Mouse (Mus musculus) intestine, postnatal 0 days (tissue): Measurements from ENCODE around the gene Ppp2r2c. TPM values are rescaled to one million over a fixed set of nuclear protein-coding genes. Genes with fewer than 3 reads are reported as not detected.

Experiments used
- ATAC-seq: fragments of 200-750 bp; cut with Nextera tagmentation; 2 replicates; pipeline ENCODE4 v1.8.0; 2017; ENCODE audit warnings: mild to moderate bottlenecking, moderate TSS enrichment, moderate library complexity
- H3K27ac ChIP-seq: fragments of 300-500 bp; sonication (generic); 2 replicates; pipeline ENCODE4 v1.5.1; 2014; ENCODE audit warnings: mild to moderate bottlenecking, low read depth, low read length, moderate library complexity
- H3K27me3 ChIP-seq: fragments of 300-500 bp; sonication (generic); replicated peaks from 2 replicates; pipeline ENCODE4 v1.6.1; 2014; ENCODE audit warnings: low read length, mixed read lengths; ENCODE audit not compliant: control insufficient read depth, insufficient read depth
- H3K36me3 ChIP-seq: fragments of 300-500 bp; sonication (generic); 2 replicates; pipeline ENCODE4 v1.6.1; 2014; ENCODE audit warnings: mild to moderate bottlenecking, moderate library complexity; ENCODE audit not compliant: control insufficient read depth, insufficient read depth
- H3K4me1 ChIP-seq: fragments of 300-500 bp; sonication (generic); replicated peaks from 2 replicates; pipeline ENCODE4 v1.6.1; 2014; ENCODE audit warnings: antibody characterized with exemption, low read length, mixed read lengths; ENCODE audit not compliant: control insufficient read depth, insufficient read depth
- H3K4me2 ChIP-seq: fragments of 300-500 bp; sonication (generic); replicated peaks from 2 replicates; pipeline ENCODE4 v1.6.1; 2014; ENCODE audit warnings: low read depth, mild to moderate bottlenecking, moderate library complexity
- H3K4me3 ChIP-seq: fragments of 300-500 bp; sonication (generic); 2 replicates; pipeline ENCODE4 v1.5.1; 2014; ENCODE audit warnings: low read depth, low read length
- H3K9ac ChIP-seq: fragments of 300-500 bp; sonication (generic); 2 replicates; pipeline ENCODE4 v1.6.1; 2014; ENCODE audit warnings: mild to moderate bottlenecking, low read depth, low read length
- H3K9me3 ChIP-seq: fragments of 300-500 bp; sonication (generic); 2 replicates; pipeline ENCODE4 v1.6.1; 2016; ENCODE audit warnings: mixed run types; ENCODE audit not compliant: control insufficient read depth
- CTCF ChIP-seq: sonication (generic); IDR thresholded peaks from 2 replicates; pipeline ENCODE4 v1.5.1; 2016; ENCODE audit warnings: low read depth, mild to moderate bottlenecking, control low read depth, antibody characterized with exemption, moderate library complexity
- WGBS: fragments of 180-500 bp; shearing (Covaris S2); extraction: QIAGEN DNeasy Blood & Tissue Kit; methylation state at CpG from one replicate; pipeline ENCODE4 v1.1.7; 2014; 5-methylcytosine and 5-hydroxymethylcytosine counted together
- polyA plus RNA-seq: library from polyadenylated mRNA; unstranded; fragments of >200 nt; fragmentation: Nextera tagmentation; extraction: Ambion mirVana; gene quantifications from 2 replicates; pipeline ENCODE4 v1.2.1, GENCODE M21; 2015

The Ppp2r2c gene
- polyA plus RNA-seq, 1 experiment from 2014 or later: 0.95 TPM

- Histone ChIP-seq H3K36me3 (no peaks in the 10 kb centered on the region), H3K27ac (no peak overlapping the region), H3K9ac (no peak overlapping the region), H3K27me3 (no peaks in the 10 kb centered on the region), H3K4me2 (no peak overlapping the region), H3K9me3 (no peaks in the 10 kb centered on the region), H3K4me3 (no peak overlapping the region), H3K4me1 (no peaks in the 10 kb centered on the region)
- 74% methylated on average over 10 of the region's 10 CpGs for WGBS
- TF ChIP-seq CTCF: no peak
- ATAC-seq: no peak
Measured at GRCm38 (mm10) chr5:36895621-36896573, 27.6 kb downstream of the Ppp2r2c start.

- ATAC-seq: no peak
- Histone ChIP-seq H3K9ac (no peak overlapping the region), H3K9me3 (no peaks in the 10 kb centered on the region), H3K27ac (no peak overlapping the region), H3K4me3 (no peak overlapping the region), H3K27me3 (no peaks in the 10 kb centered on the region), H3K4me1 (no peaks in the 10 kb centered on the region), H3K4me2 (no peak overlapping the region), H3K36me3 (no peaks in the 10 kb centered on the region)
- WGBS: 76% methylated on average over 8 of the region's 8 CpGs
- no peak for TF ChIP-seq CTCF
Measured at GRCm38 (mm10) chr5:36897999-36898398, 29.7 kb downstream of the Ppp2r2c start.

DNA sequence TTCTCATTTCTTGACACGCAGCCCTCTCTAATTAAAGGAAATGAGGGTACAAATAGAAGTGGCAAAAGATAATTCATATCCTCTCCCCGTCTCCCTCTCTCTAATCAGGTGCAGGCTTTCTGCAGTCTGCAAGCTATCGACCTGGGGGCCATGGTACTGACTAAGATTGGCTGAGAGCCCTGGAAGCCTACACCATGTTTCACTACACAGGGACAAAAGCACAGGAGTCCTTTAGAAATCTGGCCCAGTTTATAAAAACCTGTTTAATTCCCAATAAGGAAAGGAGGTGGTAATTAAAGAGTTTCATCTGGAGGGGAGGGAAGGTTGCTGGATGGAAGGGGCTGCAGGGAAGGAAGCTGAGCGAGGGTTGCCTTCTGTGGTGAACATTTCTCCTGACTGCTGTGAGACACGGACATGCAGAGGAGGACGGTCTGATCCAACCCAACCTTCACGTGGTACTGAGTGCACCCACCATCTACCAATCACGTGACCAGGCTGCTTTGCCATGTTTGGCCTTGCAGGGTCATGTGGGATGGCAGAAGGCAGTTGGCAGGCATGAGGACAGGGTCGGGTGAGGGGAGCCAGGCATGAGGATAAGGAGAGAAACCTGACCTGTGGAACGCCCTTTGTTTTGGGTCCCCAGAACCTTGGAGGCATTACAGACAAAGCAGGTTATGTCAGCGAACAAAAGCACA is 30.2 kb downstream of the Ppp2r2c start:
- TF ChIP-seq CTCF: no peak
- no peak overlapping the region for H3K4me2 ChIP-seq
- no peak overlapping the region for H3K27ac ChIP-seq
- H3K4me3 ChIP-seq: no peak overlapping the region
- H3K9ac ChIP-seq: no peak overlapping the region
- H3K27me3 ChIP-seq: no peaks in the 10 kb centered on the region
- no peak for ATAC-seq
- WGBS: 77% methylated on average over 11 of the region's 11 CpGs
- H3K4me1 ChIP-seq: no peaks in the 10 kb centered on the region
- no peaks in the 10 kb centered on the region for H3K36me3 ChIP-seq
- H3K9me3 ChIP-seq: no peaks in the 10 kb centered on the region

GRCm38 (mm10) chr5:36899392-36899791 is 31.1 kb downstream of the Ppp2r2c start:
- WGBS: 74% methylated on average over 5 of the region's 5 CpGs
- H3K4me1 ChIP-seq: no peaks in the 10 kb centered on the region
- H3K9ac ChIP-seq: no peak overlapping the region
- H3K27ac ChIP-seq: no peak overlapping the region
- ATAC-seq: no peak
- no peaks in the 10 kb centered on the region for H3K27me3 ChIP-seq
- no peaks in the 10 kb centered on the region for H3K36me3 ChIP-seq
- no peaks in the 10 kb centered on the region for H3K9me3 ChIP-seq
- H3K4me2 ChIP-seq: no peak overlapping the region
- H3K4me3 ChIP-seq: no peak overlapping the region
- TF ChIP-seq CTCF: no peak

GRCm38 (mm10) chr5:36900189-36900619 is 31.9 kb downstream of the Ppp2r2c start:
- H3K9me3 ChIP-seq: no peaks in the 10 kb centered on the region
- no peak overlapping the region for H3K4me2 ChIP-seq
- WGBS: 60% methylated on average over 6 of the region's 6 CpGs
- TF ChIP-seq CTCF: no peak
- H3K36me3 ChIP-seq: no peaks in the 10 kb centered on the region
- H3K4me3 ChIP-seq: no peak overlapping the region
- no peak overlapping the region for H3K27ac ChIP-seq
- no peak overlapping the region for H3K9ac ChIP-seq
- ATAC-seq: no peak
- no peaks in the 10 kb centered on the region for H3K4me1 ChIP-seq
- H3K27me3 ChIP-seq: no peaks in the 10 kb centered on the region

DNA sequence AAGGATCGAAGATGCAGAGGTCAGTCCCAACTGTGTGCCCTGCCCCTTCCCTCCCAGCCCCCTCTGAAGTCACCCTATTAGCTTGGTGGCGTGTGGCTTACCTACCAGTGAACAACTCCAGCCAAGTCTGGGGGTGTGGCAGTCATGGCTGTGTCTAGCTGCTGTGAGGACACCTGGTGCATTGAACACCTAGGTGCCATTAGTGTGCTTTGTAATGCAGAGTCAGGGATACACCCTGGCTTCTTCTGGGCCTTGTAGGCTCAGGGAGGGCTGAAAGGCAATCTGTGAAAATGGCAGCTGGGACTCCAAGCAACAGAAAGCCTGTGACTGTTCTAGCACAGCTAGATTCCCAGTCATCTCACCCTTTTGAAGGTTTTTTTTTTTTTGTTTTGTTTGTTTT is 34.5 kb downstream of the Ppp2r2c start:
- H3K27ac ChIP-seq: no peak overlapping the region
- H3K4me2 ChIP-seq: no peak overlapping the region
- ATAC-seq: no peak
- H3K27me3 ChIP-seq: no peaks in the 10 kb centered on the region
- H3K9me3 ChIP-seq: no peaks in the 10 kb centered on the region
- H3K9ac ChIP-seq: no peak overlapping the region
- H3K4me1 ChIP-seq: no peaks in the 10 kb centered on the region
- 53% methylated on average over 2 of the region's 2 CpGs for WGBS
- no peaks in the 10 kb centered on the region for H3K36me3 ChIP-seq
- no peak overlapping the region for H3K4me3 ChIP-seq
- no peak for TF ChIP-seq CTCF
